Mouse (Mus musculus) layer of hippocampus, adult 11-12 months (tissue): Measurements from ENCODE around the gene Tap2.

Source experiments
- DNase-seq: peaks from one replicate; pipeline ENCODE4 v3.0.0; 2022; ENCODE audit warnings: low spot score

Tap2 gene

GRCm38 (mm10) chr17:34203444-34203843 lies at the start of gene Tap2:
Gene Tap2, plus strand, starts transcription at chr17:34203527.
- no peak for DNase-seq

- no peak for DNase-seq
These were observed 47.8 kb upstream of the Tap2 start for GRCm38 (mm10) chr17:34155534-34155933.

- DNase-seq, result no peak
These were observed 39.0 kb upstream of the Tap2 start for GRCm38 (mm10) chr17:34164202-34164895.

- DNase-seq, result no peak
These were observed 38.1 kb upstream of the Tap2 start for GRCm38 (mm10) chr17:34165033-34165730.

- DNase-seq, result peak; percentile 45
These were observed 34.0 kb upstream of the Tap2 start for GRCm38 (mm10) chr17:34169279-34169678.

- no peak for DNase-seq
These were observed 32.8 kb upstream of the Tap2 start for GRCm38 (mm10) chr17:34170487-34170876.

- DNase-seq, result peak; percentile 90
These were observed 32.3 kb upstream of the Tap2 start for GRCm38 (mm10) chr17:34170877-34171498.

- DNase-seq, result no peak
These were observed 30.8 kb upstream of the Tap2 start for GRCm38 (mm10) chr17:34172528-34172927.

GRCm38 (mm10) chr17:34174075-34174474 lies 29.3 kb upstream of the Tap2 start:
- DNase-seq, result no peak

GRCm38 (mm10) chr17:34177179-34177578 lies 26.1 kb upstream of the Tap2 start:
- no peak for DNase-seq

GRCm38 (mm10) chr17:34179019-34179418 lies 24.3 kb upstream of the Tap2 start:
- DNase-seq, result no peak

- no peak for DNase-seq
These were observed 23.1 kb upstream of the Tap2 start for GRCm38 (mm10) chr17:34179913-34180859.

- no peak for DNase-seq
These were observed 19.6 kb upstream of the Tap2 start for GRCm38 (mm10) chr17:34183564-34184219.

GRCm38 (mm10) chr17:34185526-34185925 lies 17.8 kb upstream of the Tap2 start:
- DNase-seq, result no peak

- DNase-seq, result no peak
These were observed 16.5 kb upstream of the Tap2 start for GRCm38 (mm10) chr17:34186885-34187260.

GRCm38 (mm10) chr17:34187261-34187916 lies 15.9 kb upstream of the Tap2 start, which contains the start of the genes Tap1 and Psmb9:
Gene Tap1, plus strand, starts transcription at chr17:34187553.
Gene Psmb9, minus strand, starts transcription at chr17:34187764.
- peak; percentile 98 for DNase-seq

GRCm38 (mm10) chr17:34188010-34188409 lies 15.3 kb upstream of the Tap2 start:
- no peak for DNase-seq

- DNase-seq, result no peak
These were observed 14.3 kb upstream of the Tap2 start for GRCm38 (mm10) chr17:34188986-34189385.

- DNase-seq, result no peak
These were observed 10.5 kb upstream of the Tap2 start for GRCm38 (mm10) chr17:34192852-34193251.

- no peak for DNase-seq
These were observed 9.9 kb upstream of the Tap2 start for GRCm38 (mm10) chr17:34193468-34193867.

- no peak for DNase-seq
These were observed 8.6 kb upstream of the Tap2 start for GRCm38 (mm10) chr17:34194723-34195122.
